Mouse (Mus musculus) midbrain, embryonic 10.5 days (tissue): Measurements from ENCODE around the gene Galnt3. TPM values are rescaled to one million over a fixed set of nuclear protein-coding genes. Genes with fewer than 3 reads are reported as not detected.

Experiments
- DNase-seq: peaks from one replicate; pipeline ENCODE4 v3.0.0-alpha.2; 2017; ENCODE audit warnings: low spot score
- H3K27ac ChIP-seq: fragments of 300-500 bp; sonication (generic); replicated peaks from 2 replicates; pipeline ENCODE4 v1.5.1; 2016; ENCODE audit warnings: mild to moderate bottlenecking
- H3K27me3 ChIP-seq: fragments of 300-500 bp; sonication (generic); 2 replicates; pipeline ENCODE4 v1.6.1; 2016; ENCODE audit warnings: low read depth, mild to moderate bottlenecking; ENCODE audit not compliant: poor library complexity, severe bottlenecking
- H3K36me3 ChIP-seq: fragments of 300-500 bp; sonication (generic); 2 replicates; pipeline ENCODE4 v1.6.1; 2016; ENCODE audit warnings: mild to moderate bottlenecking, moderate library complexity
- H3K4me1 ChIP-seq: fragments of 300-500 bp; sonication (generic); 2 replicates; pipeline ENCODE4 v1.6.1; 2016
- H3K4me3 ChIP-seq: fragments of 300-500 bp; sonication (generic); 2 replicates; pipeline ENCODE4 v1.5.1; 2016; ENCODE audit warnings: mild to moderate bottlenecking, moderate library complexity
- H3K9me3 ChIP-seq: fragments of 300-500 bp; sonication (generic); replicated peaks from 2 replicates; pipeline ENCODE4 v1.6.1; 2016; ENCODE audit warnings: mild to moderate bottlenecking
- WGBS: fragments of 180-500 bp; shearing (Covaris S2); methylation state at CpG from one replicate; pipeline ENCODE4 v1.1.7; 2016; 5-methylcytosine and 5-hydroxymethylcytosine counted together
- polyA plus RNA-seq: library from polyadenylated mRNA; unstranded; fragments of >200 nt; fragmentation: Nextera tagmentation; extraction: Ambion mirVana; gene quantifications from 2 replicates; pipeline ENCODE4 v1.2.1, GENCODE M21; 2016

The Galnt3 gene
- polyA plus RNA-seq, 1 experiment from 2014 or later, result 0.30 TPM

GRCm38 (mm10) chr2:66040611-66041010, 84.2 kb downstream of the Galnt3 start:
- Histone ChIP-seq H3K9me3 (no peaks in the 10 kb centered on the region), H3K4me1 (peaks cover 36% of the 10 kb centered on the region), H3K36me3 (no peaks in the 10 kb centered on the region), H3K27me3 (peaks cover 12% of the 10 kb centered on the region), H3K27ac (0 out of 2 replicates have a peak overlapping the region, but pooled peaks have one; percentile 64), H3K4me3 (no peak overlapping the region)
- no peak for DNase-seq

- H3K27ac ChIP-seq, result no peak overlapping the region
- no peaks in the 10 kb centered on the region for H3K36me3 ChIP-seq
- peaks cover 17% of the 10 kb centered on the region for H3K4me1 ChIP-seq
- WGBS, result 77% methylated on average over 9 of the region's 9 CpGs
- H3K27me3 ChIP-seq, result peaks cover 9% of the 10 kb centered on the region
- H3K4me3 ChIP-seq, result no peak overlapping the region
- H3K9me3 ChIP-seq, result no peaks in the 10 kb centered on the region
- DNase-seq, result peak; percentile 38
These were observed 89.7 kb downstream of the Galnt3 start for GRCm38 (mm10) chr2:66034907-66035679.

Other genes starting within 250 kb of the Galnt3 start
- 12.6 and 12.8 TPM in 2 replicates for gene Ttc21b, start 131.6 kb upstream of the Galnt3 start, polyA plus RNA-seq